Mouse (Mus musculus) forebrain, embryonic 11.5 days (tissue): ENCODE results near the gene Kif2a. TPM values are rescaled to one million over a fixed set of nuclear protein-coding genes. Genes with fewer than 3 reads are reported as not detected.

Source experiments
- polyA plus RNA-seq: library from polyadenylated mRNA; unstranded; fragments of >200 nt; fragmentation: Nextera tagmentation; extraction: Ambion mirVana; gene quantifications from 2 replicates; pipeline ENCODE4 v1.2.1, GENCODE M21; 2014

The Kif2a gene
- polyA plus RNA-seq, 1 experiment from 2014 or later: 31.3 TPM

Other genes with a start within 250 kb of the Kif2a start
- 86.1 and 92.9 TPM in 2 replicates for gene Ipo11, start 85.2 kb downstream of the Kif2a start, polyA plus RNA-seq
- 49.3 and 52.0 TPM in 2 replicates for gene Dimt1, start 75.0 kb downstream of the Kif2a start, polyA plus RNA-seq